Mouse (Mus musculus) left cerebral cortex, adult 2 months (tissue): ENCODE measurements around the gene Ms4a10. TPM values are rescaled to one million over a fixed set of nuclear protein-coding genes. Genes with fewer than 3 reads are reported as not detected.

Source experiments
- DNase-seq, 2 experiments: peaks; one replicate each; pipeline ENCODE4 v3.0.0; 2021 to 2022; ENCODE audit warnings: low spot score in 2 of 2, mixed read lengths in 1 of 2; ENCODE audit errors: extremely low spot score in 1 of 2
- H3K27ac ChIP-seq: fragments of 200-600 bp; 2 replicates; pipeline ENCODE4 v1.8.1; 2022
- H3K4me3 ChIP-seq: fragments of 200-600 bp; 2 replicates; pipeline ENCODE4 v1.8.1; 2022
- CTCF ChIP-seq: fragments of 200-600 bp; IDR thresholded peaks from 2 replicates; pipeline ENCODE4 v1.8.1; 2022; ENCODE audit warnings: antibody characterized with exemption, mild to moderate bottlenecking, moderate library complexity
- intact Hi-C: fragments of 180-260 bp; cut with DNase I; formaldehyde crosslinking; loops from one replicate; pipeline ENCODE4 v1.15.1; 2025
- long read RNA-seq, 2 experiments: library from polyadenylated mRNA; stranded (forward); transcript quantifications; one replicate each; pipeline ENCODE4 v2.0.0; 2021; ENCODE audit warnings: borderline mapping rate in 2 of 2
- total RNA-seq, 2 experiments: library from RNA; stranded (reverse); gene quantifications; 2 replicates each; pipeline ENCODE4 v1.2.3; 2021

Gene Ms4a10
- not detected for total RNA-seq
- long read RNA-seq, experiment 1 = 0 reads
- long read RNA-seq, experiment 2 = 0 reads

GRCm38 (mm10) chr19:10974238-10974865 lies at the start of gene Ms4a10:
Gene Ms4a10, minus strand, starts transcription at chr19:10974670.
- no peak for DNase-seq
- no peak within 1 kb of the TSS for H3K4me3 ChIP-seq
- no peak for TF ChIP-seq CTCF
- H3K27ac ChIP-seq = no peak within 1 kb of the TSS
- intact Hi-C loops = no loop called here

GRCm38 (mm10) chr19:11022382-11022781 lies 47.9 kb upstream of the Ms4a10 start:
- Histone ChIP-seq H3K27ac (no peak overlapping the region), H3K4me3 (no peak overlapping the region)
- intact Hi-C loops = no loop called here
- TF ChIP-seq CTCF = no peak
- no peak for DNase-seq

DNA sequence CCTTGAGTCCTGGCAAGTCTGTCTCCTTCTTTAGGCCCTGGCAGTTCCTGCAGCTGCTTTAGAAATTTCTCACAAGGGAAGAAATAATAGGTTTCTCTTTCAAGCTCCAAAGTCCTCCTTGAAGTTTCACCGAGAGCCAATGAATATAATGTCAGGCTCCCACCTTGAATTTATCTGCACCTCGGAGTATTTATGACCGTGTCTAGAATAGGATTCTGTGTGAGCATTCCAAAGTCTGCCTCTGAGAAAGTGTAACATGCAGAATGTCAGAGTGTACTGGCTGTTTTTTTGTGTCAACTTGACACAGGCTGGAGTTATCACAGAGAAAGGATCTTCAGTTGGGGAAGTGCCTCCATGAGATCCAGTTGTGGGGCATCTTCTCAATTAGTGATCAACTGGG lies 43.4 kb upstream of the Ms4a10 start, which contains the start of gene Ms4a18:
Gene Ms4a18, minus strand, starts transcription at position 141 of the 400 bp plus-strand sequence.
- no peak within 1 kb of the TSS for H3K4me3 ChIP-seq
- intact Hi-C loops = no loop called here
- H3K27ac ChIP-seq = no peak within 1 kb of the TSS
- DNase-seq = no peak
- no peak for TF ChIP-seq CTCF

DNA sequence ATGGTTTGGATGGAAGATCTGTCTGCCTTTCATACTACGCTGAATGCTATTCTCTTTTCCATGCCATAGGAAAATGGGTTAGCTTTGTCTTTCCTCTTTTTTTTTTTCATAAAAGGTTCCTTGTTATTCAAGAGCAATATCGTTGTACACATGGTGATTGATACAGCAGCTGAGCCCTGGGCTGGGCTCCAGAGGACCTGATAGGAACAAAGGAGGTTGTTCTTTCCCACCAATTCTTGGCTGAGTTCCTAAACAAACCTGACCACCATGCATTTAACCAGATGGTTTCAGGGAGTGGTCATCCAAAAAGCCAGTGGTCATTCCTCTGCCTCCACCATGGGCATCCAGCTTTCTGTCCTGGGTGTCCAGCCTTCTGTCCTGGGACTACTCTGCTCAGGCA lies 42.8 kb upstream of the Ms4a10 start:
- no peak for TF ChIP-seq CTCF
- intact Hi-C loops = no loop called here
- Histone ChIP-seq H3K27ac (no peak overlapping the region), H3K4me3 (no peak overlapping the region)
- DNase-seq = no peak

GRCm38 (mm10) chr19:11015998-11016397 lies 41.5 kb upstream of the Ms4a10 start:
- Histone ChIP-seq H3K4me3 (no peak overlapping the region), H3K27ac (no peak overlapping the region)
- no peak for TF ChIP-seq CTCF
- no peak for DNase-seq
- intact Hi-C loops = no loop called here

- no peak for TF ChIP-seq CTCF
- no peak for DNase-seq
- intact Hi-C loops = no loop called here
- H3K4me3 ChIP-seq = no peak overlapping the region
- no peak overlapping the region for H3K27ac ChIP-seq
Measured at GRCm38 (mm10) chr19:11015468-11015867, 41.0 kb upstream of the Ms4a10 start.

GRCm38 (mm10) chr19:10993150-10993549 lies 18.7 kb upstream of the Ms4a10 start, which contains the start of gene Ms4a15:
Gene Ms4a15, minus strand, starts transcription at chr19:10993250.
- Histone ChIP-seq H3K27ac (no peak within 1 kb of the TSS), H3K4me3 (no peak within 1 kb of the TSS)
- intact Hi-C loops = no loop called here
- no peak for DNase-seq
- TF ChIP-seq CTCF = no peak

DNA sequence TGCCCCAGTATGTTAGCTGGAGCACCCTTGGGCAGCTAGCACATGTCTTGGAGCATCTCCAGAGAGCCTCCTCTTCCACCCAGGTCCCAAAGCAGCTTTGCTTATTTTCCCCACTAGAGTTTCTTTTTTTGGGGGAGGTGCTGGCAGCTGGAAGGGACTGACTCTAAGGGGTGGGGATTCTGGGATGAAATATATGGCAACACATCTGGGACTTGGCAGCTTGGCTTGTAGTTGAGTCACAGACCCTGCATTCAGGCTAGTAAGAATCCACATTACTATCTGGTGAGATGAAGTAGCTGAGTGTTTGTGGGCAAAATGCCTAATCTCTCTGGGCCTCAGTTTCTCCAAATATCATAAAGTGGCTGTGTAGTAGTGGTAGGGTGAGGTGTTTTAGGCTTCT lies 17.4 kb upstream of the Ms4a10 start:
- Histone ChIP-seq H3K4me3 (no peak overlapping the region), H3K27ac (no peak overlapping the region)
- DNase-seq = no peak
- TF ChIP-seq CTCF = no peak
- intact Hi-C loops = no loop called here

- no peak overlapping the region for H3K4me3 ChIP-seq
- intact Hi-C loops = no loop called here
- DNase-seq = no peak
- H3K27ac ChIP-seq = no peak overlapping the region
- no peak for TF ChIP-seq CTCF
Measured at GRCm38 (mm10) chr19:10990751-10991150, 16.3 kb upstream of the Ms4a10 start.

DNA sequence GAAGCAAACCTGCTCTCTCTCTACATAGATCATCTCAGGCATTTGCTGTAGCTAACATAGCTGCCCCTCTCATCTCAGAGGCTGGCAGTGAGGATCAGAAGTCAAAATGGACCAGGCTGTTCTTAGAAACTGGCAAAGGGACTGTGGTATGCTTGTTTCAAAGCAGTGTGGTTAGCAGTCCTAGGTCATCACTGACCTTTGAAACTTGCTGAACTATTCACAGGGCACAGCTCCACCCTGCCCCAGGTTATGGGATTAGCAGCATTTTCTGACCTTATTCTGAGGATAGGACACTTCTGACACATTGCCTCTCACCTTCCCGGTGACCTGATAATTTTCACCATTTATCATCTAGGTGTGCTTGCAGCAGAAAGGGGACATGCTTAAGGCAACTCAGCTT lies 14.1 kb upstream of the Ms4a10 start:
- intact Hi-C loops = no loop called here

DNA sequence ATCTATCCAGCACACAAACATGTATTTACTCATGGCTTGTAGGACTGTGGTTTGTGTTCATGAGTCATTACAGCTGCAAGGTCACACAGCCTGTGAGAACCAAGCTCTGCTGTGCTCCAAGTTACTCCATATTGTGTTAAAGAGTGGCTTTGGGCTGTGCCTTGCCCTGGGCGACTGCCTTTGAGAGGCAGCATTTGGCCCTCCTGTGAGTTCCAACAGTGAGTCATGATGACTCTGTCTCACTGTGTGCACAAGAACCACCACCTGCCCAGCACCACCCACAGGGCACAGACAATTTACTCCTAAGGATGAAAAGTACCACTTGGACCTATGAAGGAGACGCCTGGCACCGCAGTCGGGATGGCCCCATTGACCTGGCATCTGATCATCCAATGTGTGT lies 11.4 kb upstream of the Ms4a10 start:
- Histone ChIP-seq H3K27ac (no peak overlapping the region), H3K4me3 (no peak overlapping the region)
- no peak for TF ChIP-seq CTCF
- DNase-seq = no peak
- intact Hi-C loops = no loop called here

More for the DNA sequence above, 14.1 kb upstream of the Ms4a10 start:
- TF ChIP-seq CTCF = no peak
- DNase-seq = no peak
- no peak overlapping the region for H3K27ac ChIP-seq
- H3K4me3 ChIP-seq = no peak overlapping the region

- no peak; the same call in 1 of the 2 replicates for TF ChIP-seq CTCF
- no peak overlapping the region for H3K27ac ChIP-seq
- intact Hi-C loops = no loop called here
- no peak for DNase-seq
- H3K4me3 ChIP-seq = no peak overlapping the region
Measured at GRCm38 (mm10) chr19:10984551-10984950, 10.1 kb upstream of the Ms4a10 start.

- TF ChIP-seq CTCF = peak; percentile 43
- H3K4me3 ChIP-seq = no peak overlapping the region
- no peak for DNase-seq
- no peak overlapping the region for H3K27ac ChIP-seq
- intact Hi-C loops = no loop called here
Measured at GRCm38 (mm10) chr19:10983146-10983545, 8.7 kb upstream of the Ms4a10 start.
